Mouse (Mus musculus) gastrocnemius, postnatal 36 days (tissue): ENCODE measurements around the gene Lpcat3. TPM values are rescaled to one million over a fixed set of nuclear protein-coding genes. Genes with fewer than 3 reads are reported as not detected.

Experiments
- DNase-seq, 2 experiments: peaks; one replicate each; pipeline ENCODE4 v3.0.0; 2022
- intact Hi-C: fragments of 180-260 bp; cut with DNase I; formaldehyde crosslinking; loops from one replicate; pipeline ENCODE4 v1.15.1; 2025
- microRNA-seq, 2 experiments: library from miRNA; unstranded; fragments of <30 nt; microRNA quantifications; one replicate each; pipeline ENCODE4 v1.2.0; 2021
- total RNA-seq, 2 experiments: library from RNA; stranded (reverse); gene quantifications; 2 replicates each; pipeline ENCODE4 v1.2.3; 2021

Lpcat3 gene
- total RNA-seq, 2 experiments from 2014 or later, result 16.3 to 18.3 TPM

DNA sequence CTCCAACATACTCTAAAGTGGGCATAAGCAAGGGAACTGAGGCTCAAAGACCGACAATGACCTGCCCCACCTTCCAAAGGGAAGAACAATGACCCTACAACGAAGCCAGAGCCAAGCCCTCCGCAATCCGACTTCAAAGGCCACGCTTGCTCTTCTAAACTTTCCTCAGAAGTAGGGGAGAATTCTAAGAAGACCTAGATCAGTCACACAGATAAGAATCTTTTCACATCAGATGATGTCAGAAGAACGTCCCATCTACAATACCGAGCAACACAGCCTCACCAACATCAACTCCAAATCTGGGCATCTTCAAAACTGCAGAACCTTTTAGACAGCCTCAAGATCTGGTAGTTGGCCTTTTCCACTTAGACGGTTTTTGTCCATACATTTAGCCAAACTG lies 87.6 kb downstream of the Lpcat3 start:
- DNase-seq, result no peak
- intact Hi-C loops, result no loop called here

DNA sequence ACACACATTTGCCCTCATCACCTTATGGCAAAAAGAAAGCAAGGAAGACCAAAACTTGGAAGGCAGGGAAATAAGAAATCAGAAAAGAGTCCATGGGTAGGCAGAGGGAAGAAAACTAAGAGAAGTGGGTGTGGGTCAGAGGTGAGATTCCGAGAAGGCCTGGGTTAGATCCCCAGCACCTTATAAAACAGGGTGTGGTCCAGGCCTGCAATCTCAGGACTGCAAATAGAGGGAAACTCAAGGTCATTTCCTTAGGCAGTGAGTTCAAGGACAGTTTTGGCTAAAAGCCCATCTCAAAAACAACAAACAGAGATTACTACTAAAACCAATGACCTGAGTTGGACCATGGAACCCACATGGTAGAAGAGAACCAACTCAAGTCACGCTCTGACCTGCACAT lies 91.0 kb downstream of the Lpcat3 start:
- DNase-seq, result no peak
- intact Hi-C loops, result no loop called here

Small RNAs within 50 kb of the gene (microRNA-seq; reads per million reads assigned to microRNA genes)
- gene Mir141, result 0 to 2.1 reads per million in 2 experiments
- gene Mir200c, result 9.7 to 20.8 reads per million in 2 experiments

Other genes with a start within 250 kb of the Lpcat3 start
- 10 to 100 TPM; 21.1 to 22.0 TPM for gene Pex5, start 248.0 kb upstream of the Lpcat3 start, total RNA-seq
- gene Clstn3, start 198.2 kb upstream of the Lpcat3 start, total RNA-seq, result 1 to 10 TPM in 1 of 2 experiments, under 1 TPM in 1; 0.66 to 1.0 TPM
- gene C1rl, start 169.9 kb upstream of the Lpcat3 start, total RNA-seq, result under 1 TPM; 0.46 to 0.59 TPM
- gene C1ra, start 150.6 kb upstream of the Lpcat3 start, total RNA-seq, result 1 to 10 TPM; 7.3 to 8.3 TPM
- 10 to 100 TPM; 17.5 TPM for gene C1s1, start 120.7 kb upstream of the Lpcat3 start, total RNA-seq
- 1 to 10 TPM in 1 of 2 experiments, under 1 TPM in 1; 0.89 to 1.2 TPM for gene C1rb, start 92.7 kb upstream of the Lpcat3 start, total RNA-seq
- gene C1s2, start 26.9 kb upstream of the Lpcat3 start, total RNA-seq, result under 1 TPM; 0.32 to 0.56 TPM
- 10 to 100 TPM; 51.9 to 53.8 TPM for gene Emg1, start 49.2 kb downstream of the Lpcat3 start, total RNA-seq
- gene Phb2, start 49.3 kb downstream of the Lpcat3 start, total RNA-seq, result 100 to 1,000 TPM; 140 to 161 TPM
- gene Ptpn6, start 75.7 kb downstream of the Lpcat3 start, total RNA-seq, result 1 to 10 TPM in 1 of 2 experiments, under 1 TPM in 1; 0.64 to 2.5 TPM
- 100 to 1,000 TPM; 150 to 160 TPM for gene Grcc10, start 78.3 kb downstream of the Lpcat3 start, total RNA-seq
- under 1 TPM in 1 of 2 experiments, not detected in 1; 0.08 TPM for gene Gm45234, start 93.0 kb downstream of the Lpcat3 start, total RNA-seq
- gene Atn1, start 93.5 kb downstream of the Lpcat3 start, total RNA-seq, result 10 to 100 TPM; 38.3 to 40.7 TPM
- gene Eno2, start 106.6 kb downstream of the Lpcat3 start, total RNA-seq, result 1 to 10 TPM; 1.4 to 1.8 TPM
- gene Lrrc23, start 116.7 kb downstream of the Lpcat3 start, total RNA-seq, result under 1 TPM in 1 of 2 experiments, not detected in 1; 0.18 TPM
- gene Spsb2, start 145.6 kb downstream of the Lpcat3 start, total RNA-seq, result 1 to 10 TPM; 2.3 to 2.5 TPM
- 1,000 to 10,000 TPM; 2,608 to 3,105 TPM for gene Tpi1, start 151.3 kb downstream of the Lpcat3 start, total RNA-seq
- gene Usp5, start 166.5 kb downstream of the Lpcat3 start, total RNA-seq, result 10 to 100 TPM; 41.7 to 43.2 TPM
- gene Cdca3, start 166.5 kb downstream of the Lpcat3 start, total RNA-seq, result 1 to 10 TPM; 1.5 to 1.8 TPM
- gene Gnb3, start 177.2 kb downstream of the Lpcat3 start, total RNA-seq, result 1 to 10 TPM; 1.2 to 1.6 TPM
- 1 to 10 TPM; 7.5 to 7.9 TPM for gene P3h3, start 194.7 kb downstream of the Lpcat3 start, total RNA-seq
- under 1 TPM; 0.12 to 0.23 TPM for gene Gpr162, start 201.0 kb downstream of the Lpcat3 start, total RNA-seq
- gene Cd4, start 225.2 kb downstream of the Lpcat3 start, total RNA-seq, result 1 to 10 TPM in 1 of 2 experiments, not detected in 1; 2.8 TPM
- gene Lag3, start 248.7 kb downstream of the Lpcat3 start, total RNA-seq, result under 1 TPM in 1 of 2 experiments, not detected in 1; 0.25 TPM